Mouse (Mus musculus) kidney, postnatal 0 days (tissue): ENCODE measurements around the gene Rae1. TPM values are rescaled to one million over a fixed set of nuclear protein-coding genes. Genes with fewer than 3 reads are reported as not detected.

Experiments used
- ATAC-seq: fragments of 200-750 bp; cut with Nextera tagmentation; replicated peaks from 2 replicates; pipeline ENCODE4 v1.8.0; 2017; ENCODE audit warnings: low read depth, moderate number of reproducible peaks, moderate TSS enrichment, moderate library complexity; ENCODE audit not compliant: low FRiP score
- DNase-seq: peaks from one replicate; pipeline ENCODE4 v3.0.0-alpha.2; 2016; ENCODE audit warnings: low spot score
- H3K27ac ChIP-seq: fragments of 300-500 bp; sonication (generic); 2 replicates; pipeline ENCODE4 v1.5.1; 2014; ENCODE audit warnings: mild to moderate bottlenecking
- H3K27me3 ChIP-seq: fragments of 300-500 bp; sonication (generic); 2 replicates; pipeline ENCODE4 v1.6.1; 2014; ENCODE audit warnings: low read length, mixed read lengths; ENCODE audit not compliant: insufficient read depth
- H3K36me3 ChIP-seq: fragments of 300-500 bp; sonication (generic); 2 replicates; pipeline ENCODE4 v1.6.1; 2014; ENCODE audit warnings: low read length, mixed read lengths; ENCODE audit not compliant: insufficient read depth
- H3K4me1 ChIP-seq: fragments of 300-500 bp; sonication (generic); replicated peaks from 2 replicates; pipeline ENCODE4 v1.6.1; 2014; ENCODE audit warnings: antibody characterized with exemption, low read length, mixed read lengths; ENCODE audit not compliant: insufficient read depth
- H3K4me2 ChIP-seq: fragments of 300-500 bp; sonication (generic); 2 replicates; pipeline ENCODE4 v1.6.1; 2014; ENCODE audit warnings: mild to moderate bottlenecking, low read length, moderate library complexity, mixed read lengths
- H3K4me3 ChIP-seq: fragments of 300-500 bp; sonication (generic); replicated peaks from 2 replicates; pipeline ENCODE4 v1.5.1; 2014; ENCODE audit warnings: low read depth, low read length
- H3K9ac ChIP-seq: fragments of 300-500 bp; sonication (generic); 2 replicates; pipeline ENCODE4 v1.6.1; 2014; ENCODE audit warnings: low read depth, low read length
- H3K9me3 ChIP-seq: fragments of 300-500 bp; sonication (generic); replicated peaks from 2 replicates; pipeline ENCODE4 v1.6.1; 2016; ENCODE audit warnings: low read length, inconsistent platforms, mixed read lengths
- CTCF ChIP-seq: IDR thresholded peaks from 2 replicates; pipeline ENCODE4 v1.5.1; 2016; ENCODE audit warnings: antibody characterized with exemption, low read depth, mild to moderate bottlenecking, moderate library complexity
- WGBS: fragments of 180-500 bp; shearing (Covaris S2); extraction: QIAGEN DNeasy Blood & Tissue Kit; methylation state at CpG from one replicate; pipeline ENCODE4 v1.1.7; 2014; 5-methylcytosine and 5-hydroxymethylcytosine counted together
- polyA plus RNA-seq: library from polyadenylated mRNA; unstranded; fragments of >200 nt; fragmentation: Nextera tagmentation; extraction: Ambion mirVana; gene quantifications from 2 replicates; pipeline ENCODE4 v1.2.1, GENCODE M21; 2015

Rae1 gene
- polyA plus RNA-seq, 1 experiment from 2014 or later: 117 TPM

DNA sequence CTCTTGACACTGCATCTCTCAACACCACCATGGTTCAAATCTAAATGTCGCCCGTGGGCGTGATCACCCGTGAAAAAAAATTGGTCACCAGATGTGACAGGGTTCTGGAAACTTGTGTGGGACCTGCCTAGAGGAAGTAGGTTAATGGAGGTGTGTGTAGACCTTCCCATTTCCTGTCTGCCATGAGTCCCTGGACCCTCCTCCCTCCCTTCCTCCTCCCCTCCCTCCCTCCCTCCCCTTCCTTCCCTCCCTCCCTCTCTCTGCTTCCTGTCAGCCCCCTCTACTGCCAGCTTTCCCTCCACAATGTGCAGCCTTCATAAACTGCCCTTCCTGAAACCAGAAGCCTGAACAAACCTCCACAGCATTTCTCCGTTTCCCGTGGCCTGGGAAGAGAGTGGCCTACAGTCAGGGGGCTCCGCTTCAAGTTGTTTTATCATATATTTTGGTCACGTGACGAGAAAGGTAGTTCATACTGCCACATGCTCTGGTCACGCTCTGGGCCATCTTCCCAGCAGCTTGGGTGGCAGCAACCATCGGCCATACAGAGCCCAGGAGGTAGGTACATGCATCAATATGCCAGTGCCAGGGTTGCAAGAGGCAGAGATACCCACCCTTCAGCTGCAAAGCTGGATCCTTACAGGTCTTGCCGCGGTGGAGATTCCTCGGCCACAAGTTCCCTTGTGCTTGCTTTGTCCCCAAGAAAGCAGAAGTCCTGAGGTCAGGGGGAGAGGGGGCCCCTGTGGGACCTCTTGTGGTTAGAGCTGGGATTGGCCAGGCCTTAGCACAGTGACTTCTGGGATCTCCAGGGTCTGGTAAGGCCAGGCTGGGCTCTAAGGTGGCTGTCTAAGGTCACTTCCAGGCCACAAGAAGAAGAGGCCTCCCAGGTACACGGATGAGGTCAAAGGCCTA, 61.8 kb downstream of the Rae1 start:
- no peak for DNase-seq
- ATAC-seq: no peak

GRCm38 (mm10) chr2:173063219-173063618, 63.3 kb downstream of the Rae1 start:
- H3K9ac ChIP-seq: no peak overlapping the region
- H3K36me3 ChIP-seq: no peaks in the 10 kb centered on the region
- no peak overlapping the region for H3K4me2 ChIP-seq
- no peaks in the 10 kb centered on the region for H3K4me1 ChIP-seq
- no peak for DNase-seq
- H3K27ac ChIP-seq: no peak overlapping the region
- no peak for ATAC-seq
- H3K4me3 ChIP-seq: no peak overlapping the region
- TF ChIP-seq CTCF: no peak
- no peaks in the 10 kb centered on the region for H3K27me3 ChIP-seq
- 70% methylated on average over 1 of the region's 1 CpGs for WGBS
- no peaks in the 10 kb centered on the region for H3K9me3 ChIP-seq

More for the DNA sequence above, 61.8 kb downstream of the Rae1 start:
- peak; percentile 34; the same call in 1 of the 2 replicates for TF ChIP-seq CTCF
- no peaks in the 10 kb centered on the region for H3K27me3 ChIP-seq
- no peak overlapping the region for H3K9ac ChIP-seq
- no peaks in the 10 kb centered on the region for H3K36me3 ChIP-seq
- H3K4me1 ChIP-seq: no peaks in the 10 kb centered on the region
- WGBS: 73% methylated on average over 15 of the region's 15 CpGs
- no peaks in the 10 kb centered on the region for H3K9me3 ChIP-seq
- no peak overlapping the region for H3K4me2 ChIP-seq
- no peak overlapping the region for H3K4me3 ChIP-seq
- no peak overlapping the region for H3K27ac ChIP-seq

- ATAC-seq (no peak), DNase-seq (no peak)
- no peak overlapping the region for H3K4me2 ChIP-seq
- no peak for TF ChIP-seq CTCF
- no peak overlapping the region for H3K27ac ChIP-seq
- H3K27me3 ChIP-seq: no peaks in the 10 kb centered on the region
- 89% methylated on average over 2 of the region's 2 CpGs for WGBS
- H3K9me3 ChIP-seq: no peaks in the 10 kb centered on the region
- no peak overlapping the region for H3K4me3 ChIP-seq
- no peaks in the 10 kb centered on the region for H3K36me3 ChIP-seq
- H3K9ac ChIP-seq: no peak overlapping the region
- no peaks in the 10 kb centered on the region for H3K4me1 ChIP-seq
Observed at GRCm38 (mm10) chr2:173064864-173065263, 64.9 kb downstream of the Rae1 start.

Other genes with a start within 250 kb of the Rae1 start
- gene Bmp7, start 59.8 kb upstream of the Rae1 start, polyA plus RNA-seq: 33.7 and 35.8 TPM in 2 replicates
- gene Spo11, start 22.4 kb upstream of the Rae1 start, polyA plus RNA-seq: 0.10 and 0.11 TPM in 2 replicates
- gene Rbm38, start 20.4 kb downstream of the Rae1 start, polyA plus RNA-seq: 20.9 and 21.2 TPM in 2 replicates
- 0.08 TPM in 1 of 2 replicates, not detected in the other for gene Ctcfl, start 119.4 kb downstream of the Rae1 start, polyA plus RNA-seq
- gene Pck1, start 152.9 kb downstream of the Rae1 start, polyA plus RNA-seq: 47.2 and 67.8 TPM in 2 replicates
- 1.3 and 1.7 TPM in 2 replicates for gene Zbp1, start 218.8 kb downstream of the Rae1 start, polyA plus RNA-seq